ENCODE assay signal across 13 mouse cellular contexts in genomic region chr1:42773851-42774464, GRCm38 (mm10).
DNase-seq lines count a peak whose midpoint lies in the region; ATAC-seq lines count a peak whose summit lies in the region.
"Had no signal": no experiment of that assay in that cellular context is flagged by ENCODE, and none has a peak within 500 bp of the region (broad histone marks: within the 10 kb centered on the region; RNA-seq: fewer than 3 reads in every experiment).

No protein-coding gene starts in this region.

- H3K9me3 ChIP-seq in heart, embryonic 12.5 days (replicated peaks) = no peaks in the 10 kb centered on the region
- H3K9me3 ChIP-seq in heart, embryonic 10.5 days = no peaks in the 10 kb centered on the region
- H3K9me3 ChIP-seq: heart, embryonic 15.5 days had no signal

- peak overlapping the region; percentile 24; the same call in 1 of the 2 replicates for H3K4me2 ChIP-seq in heart, embryonic 12.5 days
- H3K4me2 ChIP-seq: heart, embryonic 15.5 days; lung, embryonic 14.5 days had no signal

- H3K27ac ChIP-seq in heart, embryonic 12.5 days (ENCODE audit: poor library complexity, severe bottlenecking) = no peak overlapping the region
- no peak overlapping the region for H3K27ac ChIP-seq in heart, embryonic 10.5 days
- H3K27ac ChIP-seq: heart, embryonic 15.5 days; hindbrain, postnatal 0 days had no signal

- H3K9ac ChIP-seq in heart, embryonic 12.5 days = no peak overlapping the region
- H3K9ac ChIP-seq: heart, embryonic 15.5 days; lung, embryonic 14.5 days had no signal

- no peak overlapping the region for H3K4me3 ChIP-seq in heart, embryonic 12.5 days
- no peak overlapping the region for H3K4me3 ChIP-seq in heart, embryonic 10.5 days
- H3K4me3 ChIP-seq: heart, embryonic 15.5 days had no signal

- WGBS in heart, embryonic 12.5 days = 47% methylated on average over 20 of the region's 20 CpGs
- 49% methylated on average over 20 of the region's 20 CpGs for whole genome bisulfite sequencing in heart, embryonic 10.5 days

- H3K4me1 ChIP-seq in heart, embryonic 12.5 days (replicated peaks) = no peaks in the 10 kb centered on the region
- 0 out of 2 replicates have a peak, but pooled peaks cover 3% of the 10 kb centered on the region for H3K4me1 ChIP-seq in heart, embryonic 10.5 days
- H3K4me1 ChIP-seq: heart, embryonic 15.5 days had no signal

- no peaks in the 10 kb centered on the region for H3K36me3 ChIP-seq in heart, embryonic 12.5 days
- H3K36me3 ChIP-seq in heart, embryonic 10.5 days = no peaks in the 10 kb centered on the region
- H3K36me3 ChIP-seq in splenic B cell, adult 2 months (ENCODE audit: control insufficient read depth, insufficient read depth, low read length, poor library complexity, severe bottlenecking) = no peaks in the 10 kb centered on the region
- H3K36me3 ChIP-seq: heart, embryonic 15.5 days had no signal

- 0 out of 2 replicates have a peak, but pooled peaks cover 6% of the 10 kb centered on the region for H3K27me3 ChIP-seq in heart, embryonic 12.5 days (replicated peaks)
- H3K27me3 ChIP-seq in heart, embryonic 10.5 days (ENCODE audit: insufficient read depth, poor library complexity, severe bottlenecking) = no peaks in the 10 kb centered on the region
- H3K27me3 ChIP-seq in splenic B cell, adult 2 months (ENCODE audit: control insufficient read depth, insufficient read depth, low read length, poor library complexity, severe bottlenecking) = no peaks in the 10 kb centered on the region
- H3K27me3 ChIP-seq: heart, embryonic 15.5 days had no signal

- no peak for DNase-seq in heart, embryonic 10.5 days (ENCODE audit: low spot score)
- DNase-seq in right cerebral cortex, postnatal 25 days = peak; percentile 35
- no peak for DNase-seq in right cerebral cortex, postnatal 4 days
- DNase-seq in kidney, postnatal 10 days = peak; percentile 52
- DNase-seq in splenic B cell, adult 2 months (ENCODE audit: low read depth, low spot score) = peak; percentile 26
- DNase-seq in cerebellum, adult 8-10 months = no peak
- no peak for DNase-seq in Muller cell, postnatal 12 days (ENCODE audit: inconsistent ontology term)
- DNase-seq: gastrocnemius, postnatal 25 days; lung, embryonic 14.5 days; thymus, postnatal 4 days had no signal

- ATAC-seq in heart, embryonic 12.5 days (ENCODE audit: insufficient number of reproducible peaks, low FRiP score) = no peak
- ATAC-seq: hindbrain, postnatal 0 days had no signal

Comparison
In these comparisons a context has a peak if more than half of its experiments do, and no peak if none do; other contexts are left out.
1. DNase-seq: peak in right cerebral cortex, postnatal 25 days (single experiment), kidney, postnatal 10 days (single experiment) and splenic B cell, adult 2 months (single experiment); none in heart, embryonic 10.5 days (single experiment), right cerebral cortex, postnatal 4 days (single experiment), cerebellum, adult 8-10 months (single experiment) and Muller cell, postnatal 12 days (single experiment).